Mouse (Mus musculus) kidney, postnatal 25 days (tissue): Measurements from ENCODE around the gene Gm20877.
"Not testable (repeated sequence)": the region's sequence is repeated elsewhere in the genome, so short reads cannot be mapped to it uniquely, and the experiment has no call there.

Source experiments
- DNase-seq, 2 experiments: peaks; one replicate each; pipeline ENCODE4 v3.0.0; 2021; ENCODE audit warnings: mixed read lengths in 2 of 2

The Gm20877 gene

GRCm38 (mm10) chrY:17093573-17093972 is at the start of gene Gm20877:
TSS of gene Gm20877 (plus strand) at chrY:17093873.
- not testable (repeated sequence) for DNase-seq
